Mouse (Mus musculus): ENCODE data around the gene Rab11fip4.

- TF ChIP-seq CTCF (IDR thresholded peaks at IDR 0.05; ENCODE audit: low read depth, low read length) (no peak), GATA1 (IDR thresholded peaks at IDR 0.05; ENCODE audit: borderline replicate concordance, low read length) (no peak), POLR2AphosphoS5 (IDR thresholded peaks at IDR 0.05; ENCODE audit: insufficient replicate concordance, low read depth, low read length) (no peak), TAL1 (conservative IDR thresholded peaks at IDR 0.05; ENCODE audit: low read depth, low read length) (no peak), GATA2 (IDR thresholded peaks at IDR 0.05; ENCODE audit: borderline replicate concordance, low read depth, low read length) (no peak)
These were observed 69.6 kb downstream of the Rab11fip4 start for GRCm38 (mm10) chr11:79660361-79661205.
